Comparison of ENCODE assay signal across 9 mouse cellular contexts in the genomic region with DNA sequence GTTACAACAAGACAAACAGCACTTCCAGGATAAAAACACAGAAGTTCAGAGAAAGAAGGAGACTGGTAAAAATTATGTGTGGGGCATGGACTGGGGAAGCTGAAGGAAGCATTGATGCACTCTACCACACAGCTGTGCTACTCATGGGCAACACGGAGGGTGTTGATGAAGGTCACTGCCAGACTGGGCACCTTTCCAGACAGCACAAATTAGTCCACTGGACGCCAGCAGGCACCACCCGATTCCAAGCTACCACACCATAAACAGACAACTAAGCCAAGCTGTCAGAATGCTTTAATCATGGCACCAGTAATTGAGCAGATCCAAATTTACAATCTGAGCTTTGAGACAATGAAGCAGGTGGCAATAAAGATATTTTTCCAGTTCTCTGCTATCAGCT.
DNase-seq lines count a peak whose midpoint lies in the region; ATAC-seq lines count a peak whose summit lies in the region.
"Had no signal": no experiment of that assay in that cellular context is flagged by ENCODE, and none has a peak within 500 bp of the region (broad histone marks: within the 10 kb centered on the region; RNA-seq: fewer than 3 reads in every experiment).

No protein-coding gene starts in this region.

- 18% methylated on average over 3 of the region's 3 CpGs for WGBS in forebrain, embryonic 15.5 days
- 80% methylated on average over 3 of the region's 3 CpGs for WGBS in forebrain, embryonic 12.5 days
- WGBS in neural tube, embryonic 15.5 days, result 36% methylated on average over 3 of the region's 3 CpGs

- H3K4me2 ChIP-seq in forebrain, embryonic 15.5 days (replicated peaks), result no peak overlapping the region
- no peak overlapping the region for H3K4me2 ChIP-seq in forebrain, embryonic 12.5 days
- no peak overlapping the region for H3K4me2 ChIP-seq in neural tube, embryonic 15.5 days
- H3K4me2 ChIP-seq: midbrain, embryonic 12.5 days had no signal

- peak overlapping the region; percentile 9 for H3K27ac ChIP-seq in forebrain, embryonic 15.5 days (replicated peaks)
- no peak overlapping the region for H3K27ac ChIP-seq in forebrain, embryonic 12.5 days
- no peak overlapping the region for H3K27ac ChIP-seq in neural tube, embryonic 15.5 days (replicated peaks)
- H3K27ac ChIP-seq: midbrain, embryonic 12.5 days had no signal

- no peaks in the 10 kb centered on the region for H3K36me3 ChIP-seq in forebrain, embryonic 15.5 days
- H3K36me3 ChIP-seq in forebrain, embryonic 12.5 days (replicated peaks), result no peaks in the 10 kb centered on the region
- no peaks in the 10 kb centered on the region for H3K36me3 ChIP-seq in neural tube, embryonic 15.5 days
- H3K36me3 ChIP-seq: midbrain, embryonic 12.5 days had no signal

- peaks cover 29% of the 10 kb centered on the region for H3K4me1 ChIP-seq in forebrain, embryonic 15.5 days
- H3K4me1 ChIP-seq in forebrain, embryonic 12.5 days, result peaks cover 10% of the 10 kb centered on the region
- H3K4me1 ChIP-seq in neural tube, embryonic 15.5 days, result peaks cover 3% of the 10 kb centered on the region; the same call in 1 of the 2 replicates

- no peak overlapping the region for H3K4me3 ChIP-seq in forebrain, embryonic 15.5 days
- H3K4me3 ChIP-seq in forebrain, embryonic 12.5 days (replicated peaks), result no peak overlapping the region
- no peak overlapping the region for H3K4me3 ChIP-seq in neural tube, embryonic 15.5 days (replicated peaks)
- H3K4me3 ChIP-seq: midbrain, embryonic 12.5 days had no signal

- no peaks in the 10 kb centered on the region for H3K27me3 ChIP-seq in forebrain, embryonic 15.5 days
- no peaks in the 10 kb centered on the region for H3K27me3 ChIP-seq in forebrain, embryonic 12.5 days
- no peaks in the 10 kb centered on the region for H3K27me3 ChIP-seq in neural tube, embryonic 15.5 days (replicated peaks)
- H3K27me3 ChIP-seq: midbrain, embryonic 12.5 days had no signal

- peak; percentile 47 for DNase-seq in ovary, adult 18-20 months (ENCODE audit: low spot score)
- no peak for DNase-seq in ovary, postnatal 10 days (ENCODE audit: low spot score)
- DNase-seq in heart, postnatal 14 days, result peak; percentile 55 to 64
- no peak for DNase-seq in natural killer cell, adult 2 months (ENCODE audit: low spot score in 2 of 2)

- ATAC-seq in forebrain, embryonic 15.5 days (replicated peaks), result peak; percentile 74
- ATAC-seq in forebrain, embryonic 12.5 days (ENCODE audit: low FRiP score), result no peak; the same call in 1 of the 2 replicates
- peak; percentile 32; the same call in 1 of the 2 replicates for ATAC-seq in neural tube, embryonic 15.5 days (ENCODE audit: low FRiP score)
- no peak for ATAC-seq in inflammation-experienced regulatory T-cells, adult 6 months

- no peaks in the 10 kb centered on the region for H3K9me3 ChIP-seq in forebrain, embryonic 15.5 days
- no peaks in the 10 kb centered on the region for H3K9me3 ChIP-seq in forebrain, embryonic 12.5 days
- H3K9me3 ChIP-seq in neural tube, embryonic 15.5 days (replicated peaks), result no peaks in the 10 kb centered on the region
- H3K9me3 ChIP-seq: midbrain, embryonic 12.5 days had no signal

- no peak overlapping the region for H3K9ac ChIP-seq in forebrain, embryonic 15.5 days (replicated peaks)
- no peak overlapping the region for H3K9ac ChIP-seq in forebrain, embryonic 12.5 days
- H3K9ac ChIP-seq in neural tube, embryonic 15.5 days (replicated peaks), result no peak overlapping the region
- H3K9ac ChIP-seq: midbrain, embryonic 12.5 days had no signal

- intact Hi-C loops in heart, postnatal 14 days (cut with DNase I), result no loop called here

Comparison
In these comparisons a context has a peak if more than half of its experiments do, and no peak if none do; other contexts are left out.
1. ATAC-seq: peak in forebrain, embryonic 15.5 days (single experiment) and neural tube, embryonic 15.5 days (single experiment); none in forebrain, embryonic 12.5 days (single experiment) and inflammation-experienced regulatory T-cells, adult 6 months (single experiment).
2. DNase-seq: peak in ovary, adult 18-20 months (single experiment) and heart, postnatal 14 days (2 of 2); none in ovary, postnatal 10 days (single experiment) and natural killer cell, adult 2 months (0 of 2).